Mouse (Mus musculus) testis, adult 2 months (tissue): ENCODE measurements around the gene Dnajb13.

Experiments
- CTCF ChIP-seq: fragments of 200-500 bp; IDR thresholded peaks from 2 replicates; pipeline ENCODE4 v1.5.1; 2012; ENCODE audit warnings: low read depth, mild to moderate bottlenecking, inconsistent platforms, low read length, moderate library complexity; ENCODE audit not compliant: control insufficient read depth, insufficient read depth, insufficient replicate concordance
- POLR2A ChIP-seq: fragments of 200-500 bp; IDR thresholded peaks from 2 replicates; pipeline ENCODE4 v1.6.1; 2012; ENCODE audit warnings: low read depth, mild to moderate bottlenecking, inconsistent platforms, low read length, moderate library complexity; ENCODE audit not compliant: control insufficient read depth

DNA sequence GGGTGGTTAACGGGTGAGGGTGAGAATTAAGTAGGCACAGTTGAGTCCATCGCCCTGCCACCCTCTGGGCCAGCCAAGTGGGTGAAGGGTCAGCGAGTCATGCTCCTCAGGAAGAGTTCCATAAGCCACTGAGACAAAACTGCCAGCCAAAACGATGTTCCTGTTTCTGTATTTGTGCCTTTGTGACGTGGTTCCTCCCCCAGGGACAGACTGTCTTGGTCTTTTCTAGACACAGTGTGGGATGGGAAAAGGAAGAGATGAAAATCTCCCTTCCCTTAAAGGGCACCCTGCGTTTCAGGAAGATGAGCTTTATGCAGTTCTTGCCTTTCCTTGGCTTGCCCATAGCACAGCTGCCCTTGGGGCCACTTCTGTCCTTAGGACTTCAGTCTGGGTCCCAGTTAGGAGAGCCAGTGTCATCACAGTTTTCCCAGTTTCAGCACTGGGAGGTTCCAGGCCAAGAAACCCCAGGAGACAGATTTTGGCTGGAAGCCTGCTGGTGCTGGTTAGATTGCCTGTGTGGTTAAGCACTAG lies 53.1 kb downstream of the Dnajb13 start:
- no peak for TF ChIP-seq POLR2A
- no peak for TF ChIP-seq CTCF
